Mouse (Mus musculus) forebrain, embryonic 11.5 days (tissue): ENCODE results near the gene Ptpn3. TPM values are rescaled to one million over a fixed set of nuclear protein-coding genes. Genes with fewer than 3 reads are reported as not detected.

Source experiments
- ATAC-seq: fragments of 200-750 bp; cut with Nextera tagmentation; replicated peaks from 2 replicates; pipeline ENCODE4 v1.8.0; 2017; ENCODE audit warnings: moderate TSS enrichment; ENCODE audit not compliant: low FRiP score
- DNase-seq: peaks from one replicate; pipeline ENCODE4 v3.0.0-alpha.2; 2017; ENCODE audit warnings: low spot score
- H3K27ac ChIP-seq: fragments of 300-500 bp; sonication (generic); 2 replicates; pipeline ENCODE4 v1.5.1; 2014; ENCODE audit warnings: low read depth, low read length
- H3K27me3 ChIP-seq: fragments of 300-500 bp; sonication (generic); 2 replicates; pipeline ENCODE4 v1.6.1; 2014; ENCODE audit warnings: mild to moderate bottlenecking, low read length, mixed read lengths; ENCODE audit not compliant: control insufficient read depth, insufficient read depth
- H3K36me3 ChIP-seq: fragments of 300-500 bp; sonication (generic); 2 replicates; pipeline ENCODE4 v1.6.1; 2014; ENCODE audit warnings: mild to moderate bottlenecking, low read length, moderate library complexity, mixed read lengths; ENCODE audit not compliant: control insufficient read depth, insufficient read depth
- H3K4me1 ChIP-seq: fragments of 300-500 bp; sonication (generic); replicated peaks from 2 replicates; pipeline ENCODE4 v1.6.1; 2014; ENCODE audit warnings: low read length, mixed read lengths; ENCODE audit not compliant: control insufficient read depth, insufficient read depth
- H3K4me2 ChIP-seq: fragments of 300-500 bp; sonication (generic); 2 replicates; pipeline ENCODE4 v1.6.1; 2014; ENCODE audit warnings: low read depth, mild to moderate bottlenecking, low read length, moderate library complexity, mixed read lengths; ENCODE audit not compliant: severe bottlenecking
- H3K4me3 ChIP-seq: fragments of 300-500 bp; sonication (generic); 2 replicates; pipeline ENCODE4 v1.5.1; 2014; ENCODE audit warnings: low read depth, low read length
- H3K9ac ChIP-seq: fragments of 300-500 bp; sonication (generic); 2 replicates; pipeline ENCODE4 v1.6.1; 2014; ENCODE audit warnings: low read length
- H3K9me3 ChIP-seq: fragments of 300-500 bp; sonication (generic); 2 replicates; pipeline ENCODE4 v1.6.1; 2016; ENCODE audit warnings: low read length, mixed read lengths; ENCODE audit not compliant: control insufficient read depth
- WGBS: fragments of 180-500 bp; shearing (Covaris S2); extraction: QIAGEN DNeasy Blood & Tissue Kit; methylation state at CpG from one replicate; pipeline ENCODE4 v1.1.7; 2014; 5-methylcytosine and 5-hydroxymethylcytosine counted together
- polyA plus RNA-seq: library from polyadenylated mRNA; unstranded; fragments of >200 nt; fragmentation: Nextera tagmentation; extraction: Ambion mirVana; gene quantifications from 2 replicates; pipeline ENCODE4 v1.2.1, GENCODE M21; 2014

Gene Ptpn3
- polyA plus RNA-seq, 1 experiment from 2014 or later: 0.81 TPM

GRCm38 (mm10) chr4:57186035-57186434 lies 115.6 kb downstream of the Ptpn3 start:
- Histone ChIP-seq H3K4me2 (no peak overlapping the region), H3K27ac (no peak overlapping the region), H3K4me1 (no peaks in the 10 kb centered on the region), H3K36me3 (no peaks in the 10 kb centered on the region), H3K9ac (no peak overlapping the region), H3K9me3 (no peaks in the 10 kb centered on the region), H3K27me3 (no peaks in the 10 kb centered on the region), H3K4me3 (no peak overlapping the region)
- WGBS: 46% methylated on average over 6 of the region's 6 CpGs
- DNase-seq (no peak), ATAC-seq (no peak)

- no peaks in the 10 kb centered on the region for H3K9me3 ChIP-seq
- no peaks in the 10 kb centered on the region for H3K4me1 ChIP-seq
- no peak overlapping the region for H3K27ac ChIP-seq
- H3K9ac ChIP-seq: no peak overlapping the region
- 93% methylated on average over 8 of the region's 8 CpGs for WGBS
- no peaks in the 10 kb centered on the region for H3K36me3 ChIP-seq
- DNase-seq (no peak), ATAC-seq (no peak)
- no peak overlapping the region for H3K4me3 ChIP-seq
- no peak overlapping the region for H3K4me2 ChIP-seq
- no peaks in the 10 kb centered on the region for H3K27me3 ChIP-seq
Measured at GRCm38 (mm10) chr4:57185462-57185861, 116.2 kb downstream of the Ptpn3 start.

GRCm38 (mm10) chr4:57183493-57183892 lies 118.1 kb downstream of the Ptpn3 start:
- 79% methylated on average over 4 of the region's 4 CpGs for WGBS
- no peak for ATAC-seq
- no peak overlapping the region for H3K9ac ChIP-seq
- H3K4me3 ChIP-seq: no peak overlapping the region
- no peak for DNase-seq
- H3K4me1 ChIP-seq: no peaks in the 10 kb centered on the region
- no peaks in the 10 kb centered on the region for H3K27me3 ChIP-seq
- no peaks in the 10 kb centered on the region for H3K36me3 ChIP-seq
- H3K4me2 ChIP-seq: no peak overlapping the region
- H3K27ac ChIP-seq: no peak overlapping the region
- no peaks in the 10 kb centered on the region for H3K9me3 ChIP-seq

GRCm38 (mm10) chr4:57181538-57181937 lies 120.1 kb downstream of the Ptpn3 start:
- no peak for ATAC-seq
- H3K9me3 ChIP-seq: no peaks in the 10 kb centered on the region
- no peaks in the 10 kb centered on the region for H3K27me3 ChIP-seq
- no peak overlapping the region for H3K27ac ChIP-seq
- 77% methylated on average over 1 of the region's 1 CpGs for WGBS
- H3K36me3 ChIP-seq: no peaks in the 10 kb centered on the region
- no peak overlapping the region for H3K9ac ChIP-seq
- no peak for DNase-seq
- H3K4me1 ChIP-seq: no peaks in the 10 kb centered on the region
- H3K4me3 ChIP-seq: no peak overlapping the region
- H3K4me2 ChIP-seq: no peak overlapping the region

- H3K4me3 ChIP-seq: no peak overlapping the region
- H3K9ac ChIP-seq: no peak overlapping the region
- no peaks in the 10 kb centered on the region for H3K9me3 ChIP-seq
- no peak for ATAC-seq
- no peak overlapping the region for H3K27ac ChIP-seq
- DNase-seq: no peak
- no peaks in the 10 kb centered on the region for H3K36me3 ChIP-seq
- no peaks in the 10 kb centered on the region for H3K4me1 ChIP-seq
- no peaks in the 10 kb centered on the region for H3K27me3 ChIP-seq
- H3K4me2 ChIP-seq: no peak overlapping the region
- 70% methylated on average over 4 of the region's 4 CpGs for WGBS
Measured at GRCm38 (mm10) chr4:57178881-57179280, 122.8 kb downstream of the Ptpn3 start.

GRCm38 (mm10) chr4:57175329-57175728 lies 126.3 kb downstream of the Ptpn3 start:
- Histone ChIP-seq H3K27ac (no peak overlapping the region), H3K36me3 (no peaks in the 10 kb centered on the region), H3K4me1 (no peaks in the 10 kb centered on the region), H3K4me3 (no peak overlapping the region), H3K4me2 (no peak overlapping the region), H3K9ac (no peak overlapping the region), H3K27me3 (no peaks in the 10 kb centered on the region), H3K9me3 (no peaks in the 10 kb centered on the region)
- DNase-seq (no peak), ATAC-seq (no peak)
- 78% methylated on average over 10 of the region's 10 CpGs for WGBS

GRCm38 (mm10) chr4:57172861-57173260 lies 128.8 kb downstream of the Ptpn3 start:
- no peaks in the 10 kb centered on the region for H3K9me3 ChIP-seq
- no peak for DNase-seq

GRCm38 (mm10) chr4:57171817-57172216 lies 129.8 kb downstream of the Ptpn3 start:
- Histone ChIP-seq H3K4me2 (no peak overlapping the region), H3K4me1 (no peaks in the 10 kb centered on the region), H3K27me3 (no peaks in the 10 kb centered on the region), H3K27ac (no peak overlapping the region), H3K4me3 (no peak overlapping the region), H3K9ac (no peak overlapping the region), H3K36me3 (no peaks in the 10 kb centered on the region), H3K9me3 (no peaks in the 10 kb centered on the region)
- DNase-seq (no peak), ATAC-seq (no peak)
- 82% methylated on average over 5 of the region's 5 CpGs for WGBS

More at GRCm38 (mm10) chr4:57172861-57173260, 128.8 kb downstream of the Ptpn3 start:
- H3K4me1 ChIP-seq: no peaks in the 10 kb centered on the region
- H3K36me3 ChIP-seq: no peaks in the 10 kb centered on the region
- no peak overlapping the region for H3K9ac ChIP-seq
- no peak overlapping the region for H3K4me3 ChIP-seq
- 64% methylated on average over 8 of the region's 8 CpGs for WGBS
- no peaks in the 10 kb centered on the region for H3K27me3 ChIP-seq
- no peak for ATAC-seq
- no peak overlapping the region for H3K4me2 ChIP-seq
- no peak overlapping the region for H3K27ac ChIP-seq

- H3K4me3 ChIP-seq: no peak overlapping the region
- no peaks in the 10 kb centered on the region for H3K27me3 ChIP-seq
- H3K27ac ChIP-seq: no peak overlapping the region
- H3K36me3 ChIP-seq: no peaks in the 10 kb centered on the region
- no peak for DNase-seq
- no peak for ATAC-seq
- no peak overlapping the region for H3K9ac ChIP-seq
- WGBS: 83% methylated on average over 3 of the region's 3 CpGs
- no peak overlapping the region for H3K4me2 ChIP-seq
- H3K9me3 ChIP-seq: no peaks in the 10 kb centered on the region
- H3K4me1 ChIP-seq: no peaks in the 10 kb centered on the region
Measured at GRCm38 (mm10) chr4:57168680-57169079, 133.0 kb downstream of the Ptpn3 start.
